Mouse (Mus musculus): ENCODE measurements around the gene Sphk2. TPM values are rescaled to one million over a fixed set of nuclear protein-coding genes. Genes with fewer than 3 reads are reported as not detected.
A peak's percentile ranks its signal among the peaks of the same experiment; 100 is the strongest.

Gene Sphk2
- polyA plus RNA-seq, 1 experiment, result 88.1 TPM

DNA sequence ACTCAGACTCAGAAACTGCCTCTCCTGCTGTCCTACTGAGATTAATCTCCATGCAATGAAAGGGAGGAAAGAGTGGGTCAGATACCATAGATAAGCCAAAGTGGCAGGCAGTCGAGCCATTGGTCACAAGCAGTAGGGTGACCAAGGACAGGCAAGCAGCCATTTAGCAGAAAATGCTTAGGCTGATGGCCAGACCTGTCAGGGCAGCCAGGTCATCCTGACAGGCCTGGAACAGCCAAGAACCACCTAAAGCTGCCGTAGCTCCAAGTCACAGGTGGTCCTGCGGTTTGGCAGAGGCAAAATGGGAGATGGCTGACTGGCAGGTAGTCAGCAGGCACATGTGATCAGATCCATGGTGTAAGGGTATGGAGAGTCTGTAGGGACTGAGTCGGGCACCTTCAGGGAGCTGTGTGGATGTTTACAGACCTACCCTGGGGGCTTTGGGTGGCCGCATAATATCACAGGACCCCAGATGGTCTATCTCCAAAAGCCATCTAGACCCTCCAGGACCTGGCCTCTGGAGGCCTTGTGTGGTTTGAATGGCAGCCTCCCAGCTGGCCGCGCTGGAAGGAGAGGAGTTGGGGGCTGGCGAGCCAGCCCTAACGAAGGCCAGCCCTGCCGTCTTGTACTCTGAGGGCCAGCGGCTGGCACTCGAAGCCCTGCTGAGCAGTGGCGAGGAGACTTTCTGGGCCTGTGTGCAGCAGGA is 4.0 kb upstream of the Sphk2 start:
- Histone ChIP-seq H3K27me3 (ENCODE audit: control insufficient read depth, insufficient read depth, low read length) (no peaks in the 10 kb centered on the region), H3K36me3 (ENCODE audit: control insufficient read depth, insufficient read depth, low read length) (peaks cover 19% of the 10 kb centered on the region), H3K4me3 (ENCODE audit: control insufficient read depth, insufficient read depth, low read length) (no peak overlapping the region), H3K27ac (ENCODE audit: control insufficient read depth, insufficient read depth, low read length) (no peak overlapping the region), H3K4me1 (replicated peaks; ENCODE audit: control insufficient read depth, insufficient read depth, low read length) (peaks cover 15% of the 10 kb centered on the region)
- no peak for DNase-seq
- 90% methylated on average over 13 of the region's 13 CpGs for WGBS
- TF ChIP-seq POLR2A (IDR thresholded peaks at IDR 0.05; ENCODE audit: control insufficient read depth, extremely low read depth, insufficient read depth, low read length, poor library complexity) (no peak), CTCF (IDR thresholded peaks at IDR 0.05; ENCODE audit: borderline replicate concordance, control insufficient read depth, extremely low read depth, insufficient read depth, low read length, poor library complexity) (no peak)

- WGBS, result 95% methylated on average over 7 of the region's 7 CpGs
- DNase-seq, result no peak
- H3K36me3 ChIP-seq (ENCODE audit: control insufficient read depth, insufficient read depth, low read length), result peaks cover 19% of the 10 kb centered on the region
- no peak for TF ChIP-seq POLR2A (IDR thresholded peaks at IDR 0.05; ENCODE audit: control insufficient read depth, extremely low read depth, insufficient read depth, low read length, poor library complexity)
- TF ChIP-seq CTCF (IDR thresholded peaks at IDR 0.05; ENCODE audit: borderline replicate concordance, control insufficient read depth, extremely low read depth, insufficient read depth, low read length, poor library complexity), result no peak
- peaks cover 19% of the 10 kb centered on the region for H3K4me1 ChIP-seq (replicated peaks; ENCODE audit: control insufficient read depth, insufficient read depth, low read length)
- H3K27me3 ChIP-seq (ENCODE audit: control insufficient read depth, insufficient read depth, low read length), result no peaks in the 10 kb centered on the region
- H3K4me3 ChIP-seq (ENCODE audit: control insufficient read depth, insufficient read depth, low read length), result no peak overlapping the region
- H3K27ac ChIP-seq (ENCODE audit: control insufficient read depth, insufficient read depth, low read length), result no peak overlapping the region
Measured at GRCm38 (mm10) chr7:45721234-45721571, 3.4 kb upstream of the Sphk2 start.

DNA sequence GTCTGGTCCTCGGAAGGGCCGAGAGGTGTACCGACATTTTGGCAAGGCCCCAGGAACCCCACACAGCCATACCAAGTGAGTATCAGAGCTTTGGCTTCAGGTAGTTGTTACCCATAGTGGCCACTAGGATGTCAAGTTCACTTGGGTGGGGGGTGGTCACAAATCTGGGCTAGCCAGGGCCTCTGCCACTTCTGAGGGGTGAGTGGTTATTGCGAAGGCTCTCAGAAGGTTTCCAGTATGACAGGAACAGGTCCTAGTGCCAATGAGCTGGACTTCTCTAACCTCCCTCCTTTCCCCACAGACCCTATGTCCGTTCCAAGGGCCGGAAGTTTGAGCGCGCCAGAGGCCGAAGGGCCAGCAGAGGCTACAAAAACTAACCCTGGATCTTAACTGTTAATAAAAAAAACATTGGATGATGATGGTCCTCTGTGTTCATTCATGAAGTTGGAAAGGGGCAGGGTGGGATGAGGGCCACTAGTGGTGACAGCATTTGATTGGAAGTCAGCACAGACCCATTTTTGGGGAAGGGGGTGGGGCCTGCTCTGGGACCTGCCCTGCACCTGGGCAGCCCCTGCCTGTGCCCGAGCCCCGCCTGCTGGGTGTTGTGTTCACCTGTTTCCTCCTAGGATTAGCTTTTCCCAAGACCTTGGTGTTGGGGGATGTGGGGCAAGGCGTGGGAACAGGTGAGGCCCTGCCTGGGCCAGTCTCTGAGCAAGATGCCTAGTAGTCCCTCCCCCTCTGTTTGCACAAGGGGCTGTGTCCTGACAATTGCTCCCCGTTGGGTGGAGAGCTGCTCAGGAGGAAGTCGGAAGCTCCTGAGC is 2.8 kb upstream of the Sphk2 start, which contains the start of gene Fam83e:
Gene Fam83e, plus strand, starts transcription at position 800 of the 821 bp plus-strand sequence.
- no peak for TF ChIP-seq POLR2A (IDR thresholded peaks at IDR 0.05; ENCODE audit: control insufficient read depth, extremely low read depth, insufficient read depth, low read length, poor library complexity)
- no peak for TF ChIP-seq CTCF (IDR thresholded peaks at IDR 0.05; ENCODE audit: borderline replicate concordance, control insufficient read depth, extremely low read depth, insufficient read depth, low read length, poor library complexity)
- H3K27ac ChIP-seq (ENCODE audit: control insufficient read depth, insufficient read depth, low read length), result no peak within 1 kb of the TSS
- 92% methylated on average over 14 of the region's 14 CpGs for WGBS
- H3K27me3 ChIP-seq (ENCODE audit: control insufficient read depth, insufficient read depth, low read length), result no peaks in the 10 kb centered on the region
- H3K36me3 ChIP-seq (ENCODE audit: control insufficient read depth, insufficient read depth, low read length), result peaks cover 19% of the 10 kb centered on the region
- no peak for DNase-seq
- peaks cover 25% of the 10 kb centered on the region for H3K4me1 ChIP-seq (replicated peaks; ENCODE audit: control insufficient read depth, insufficient read depth, low read length)
- H3K4me3 ChIP-seq (ENCODE audit: control insufficient read depth, insufficient read depth, low read length), result no peak within 1 kb of the TSS

GRCm38 (mm10) chr7:45719738-45720412 is 2.1 kb upstream of the Sphk2 start:
- Histone ChIP-seq H3K27me3 (ENCODE audit: control insufficient read depth, insufficient read depth, low read length) (no peaks in the 10 kb centered on the region), H3K27ac (ENCODE audit: control insufficient read depth, insufficient read depth, low read length) (no peak overlapping the region), H3K4me1 (replicated peaks; ENCODE audit: control insufficient read depth, insufficient read depth, low read length) (peaks cover 28% of the 10 kb centered on the region), H3K4me3 (ENCODE audit: control insufficient read depth, insufficient read depth, low read length) (no peak overlapping the region), H3K36me3 (ENCODE audit: control insufficient read depth, insufficient read depth, low read length) (peaks cover 19% of the 10 kb centered on the region)
- TF ChIP-seq POLR2A (IDR thresholded peaks at IDR 0.05; ENCODE audit: control insufficient read depth, extremely low read depth, insufficient read depth, low read length, poor library complexity) (no peak), CTCF (IDR thresholded peaks at IDR 0.05; ENCODE audit: borderline replicate concordance, control insufficient read depth, extremely low read depth, insufficient read depth, low read length, poor library complexity) (no peak)
- DNase-seq, result no peak
- 94% methylated on average over 16 of the region's 16 CpGs for WGBS

DNA sequence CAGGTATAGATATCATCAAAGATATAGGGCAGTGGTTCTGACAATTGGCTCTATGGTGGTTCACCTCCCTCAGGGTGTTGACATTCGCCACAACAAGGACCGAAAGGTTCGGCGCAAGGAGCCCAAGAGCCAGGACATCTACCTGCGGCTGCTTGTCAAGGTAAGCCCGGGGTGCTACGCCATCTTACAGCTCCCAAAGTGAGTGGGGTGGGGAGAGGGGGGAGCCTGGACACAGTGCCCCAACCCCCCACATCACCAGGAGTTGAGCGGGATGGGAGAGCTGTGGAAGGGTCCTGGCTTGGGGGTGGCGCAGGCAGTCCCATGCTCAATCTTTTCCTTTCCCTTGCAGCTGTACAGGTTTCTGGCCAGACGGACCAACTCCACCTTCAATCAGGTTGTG is 1.4 kb upstream of the Sphk2 start:
- H3K4me1 ChIP-seq (replicated peaks; ENCODE audit: control insufficient read depth, insufficient read depth, low read length), result peaks cover 34% of the 10 kb centered on the region
- TF ChIP-seq CTCF (IDR thresholded peaks at IDR 0.05; ENCODE audit: borderline replicate concordance, control insufficient read depth, extremely low read depth, insufficient read depth, low read length, poor library complexity) (no peak), POLR2A (IDR thresholded peaks at IDR 0.05; ENCODE audit: control insufficient read depth, extremely low read depth, insufficient read depth, low read length, poor library complexity) (no peak)
- no peak overlapping the region for H3K4me3 ChIP-seq (ENCODE audit: control insufficient read depth, insufficient read depth, low read length)
- peaks cover 19% of the 10 kb centered on the region for H3K36me3 ChIP-seq (ENCODE audit: control insufficient read depth, insufficient read depth, low read length)
- no peak for DNase-seq
- WGBS, result 90% methylated on average over 10 of the region's 10 CpGs
- H3K27ac ChIP-seq (ENCODE audit: control insufficient read depth, insufficient read depth, low read length), result no peak overlapping the region
- H3K27me3 ChIP-seq (ENCODE audit: control insufficient read depth, insufficient read depth, low read length), result no peaks in the 10 kb centered on the region

DNA sequence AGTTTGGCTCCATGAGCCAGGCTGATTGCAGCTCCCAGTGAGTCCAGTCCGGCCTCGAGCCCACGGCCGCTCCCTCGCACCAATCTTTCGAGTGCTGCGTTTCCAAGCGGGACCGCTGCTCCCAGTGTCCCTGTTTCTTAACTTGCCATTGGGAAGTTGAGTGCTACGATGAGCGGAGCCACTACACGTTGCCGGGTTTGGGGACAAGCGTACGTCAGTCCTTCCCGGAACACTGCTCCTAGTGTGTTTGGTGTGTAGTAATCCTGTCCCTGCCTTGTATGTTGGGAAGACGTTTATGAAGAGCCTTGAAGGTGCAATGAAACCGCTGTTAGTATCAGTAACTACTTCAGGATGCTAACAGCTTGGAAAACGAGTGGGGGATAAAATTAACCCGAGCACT is 529 bp upstream of the Sphk2 start:
- no peak for DNase-seq
- peaks cover 37% of the 10 kb centered on the region for H3K4me1 ChIP-seq (replicated peaks; ENCODE audit: control insufficient read depth, insufficient read depth, low read length)
- WGBS, result 0% methylated on average over 20 of the region's 20 CpGs
- TF ChIP-seq POLR2A (IDR thresholded peaks at IDR 0.05; ENCODE audit: control insufficient read depth, extremely low read depth, insufficient read depth, low read length, poor library complexity) (no peak), CTCF (IDR thresholded peaks at IDR 0.05; ENCODE audit: borderline replicate concordance, control insufficient read depth, extremely low read depth, insufficient read depth, low read length, poor library complexity) (no peak; the same call in 1 of the 2 replicates)
- H3K4me3 ChIP-seq (ENCODE audit: control insufficient read depth, insufficient read depth, low read length), result peak overlapping the region; percentile 80
- H3K27ac ChIP-seq (ENCODE audit: control insufficient read depth, insufficient read depth, low read length), result peak overlapping the region; percentile 12
- peaks cover 19% of the 10 kb centered on the region for H3K36me3 ChIP-seq (ENCODE audit: control insufficient read depth, insufficient read depth, low read length)
- H3K27me3 ChIP-seq (ENCODE audit: control insufficient read depth, insufficient read depth, low read length), result no peaks in the 10 kb centered on the region

All from thymus, adult 2 months (tissue).